Mouse (Mus musculus): ENCODE data around the gene Vmn1r176. TPM values are rescaled to one million over a fixed set of nuclear protein-coding genes. Genes with fewer than 3 reads are reported as not detected.

Vmn1r176 gene
- polyA plus RNA-seq (2012; rRNA removed): not detected in 2 replicates

DNA sequence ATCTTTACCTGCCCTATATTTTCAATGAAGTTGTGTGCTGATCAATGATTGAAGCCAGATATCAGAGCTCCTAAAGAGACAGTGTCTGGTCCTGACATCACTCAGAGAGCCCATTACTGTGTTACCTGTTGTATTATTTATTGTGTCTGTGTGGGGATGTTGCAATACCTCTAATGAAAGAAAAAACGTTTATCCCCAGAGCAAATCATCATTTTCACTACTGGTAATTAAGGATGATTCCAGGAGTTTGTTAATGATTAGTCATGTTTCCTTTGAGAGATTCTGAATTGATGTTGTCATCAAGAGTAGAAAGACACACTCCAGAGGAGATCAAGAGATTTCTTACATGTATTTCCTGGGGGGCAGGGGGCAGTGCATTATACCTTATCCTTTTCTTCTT, at the start of gene Vmn1r176:
Vmn1r176 (minus strand) TSS at position 101 of the 400 bp plus-strand sequence.

DNA sequence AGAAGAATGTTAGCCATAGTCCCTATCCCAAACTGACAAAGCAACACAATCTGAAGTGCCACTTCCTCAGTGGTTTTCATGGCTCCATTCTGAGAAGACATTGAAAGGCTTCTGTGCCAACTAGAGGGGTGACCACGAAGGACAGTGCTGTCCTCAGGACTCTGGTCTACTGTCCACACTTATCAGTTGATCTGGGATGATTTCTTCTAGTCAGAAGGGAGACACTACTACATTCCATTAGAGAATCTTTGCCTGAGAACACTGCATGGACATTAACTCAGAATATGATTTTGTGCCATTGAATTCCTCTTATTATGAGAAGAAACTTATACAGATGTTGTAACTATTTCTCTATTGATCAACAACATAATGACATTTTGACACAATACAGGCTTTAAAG, 29.2 kb upstream of the Vmn1r176 start, which contains the start of gene Vmn1r177:
Vmn1r177 (minus strand) TSS at position 101 of the 400 bp plus-strand sequence.

DNA sequence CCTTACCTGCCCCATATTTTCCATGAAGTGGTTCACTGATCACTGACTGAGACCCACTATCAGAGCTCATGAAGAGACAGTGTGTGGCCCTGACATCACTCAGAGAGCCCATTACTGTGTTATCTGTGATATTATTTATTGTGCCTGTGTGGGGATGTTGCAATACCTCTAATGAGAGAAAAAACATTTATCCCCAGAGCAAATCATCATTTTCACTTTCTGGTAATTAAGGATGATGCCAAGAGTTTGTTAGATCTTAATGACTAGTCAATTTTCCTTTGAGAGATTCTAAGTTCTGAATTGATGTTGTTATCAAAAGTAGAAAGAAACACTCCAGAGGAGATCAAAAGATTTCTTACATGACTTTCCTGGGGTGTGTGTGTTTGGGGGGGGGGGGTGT, 26.6 kb downstream of the Vmn1r176 start, which contains the start of gene Vmn1r175:
Vmn1r175 (minus strand) TSS at position 101 of the 400 bp plus-strand sequence.

Other genes with a start within 250 kb of the Vmn1r176 start
- gene Vmn1r170, start 231.2 kb downstream of the Vmn1r176 start, polyA plus RNA-seq (2012; rRNA removed): not detected in 2 replicates
- gene Vmn1r171, start 206.7 kb downstream of the Vmn1r176 start, polyA plus RNA-seq (2012; rRNA removed): not detected in 2 replicates
- gene Vmn1r172, start 179.1 kb downstream of the Vmn1r176 start, polyA plus RNA-seq (2012; rRNA removed): not detected in 2 replicates
- not detected in 2 replicates for gene Vmn1r173, start 136.7 kb downstream of the Vmn1r176 start, polyA plus RNA-seq (2012; rRNA removed)
- gene Vmn1r174, start 85.1 kb downstream of the Vmn1r176 start, polyA plus RNA-seq (2012; rRNA removed): not detected in 2 replicates
- gene Vmn1r175, start 26.7 kb downstream of the Vmn1r176 start, polyA plus RNA-seq (2012; rRNA removed): not detected in 2 replicates
- gene Vmn1r177, start 29.1 kb upstream of the Vmn1r176 start, polyA plus RNA-seq (2012; rRNA removed): not detected in 2 replicates
- gene Vmn1r178, start 54.6 kb upstream of the Vmn1r176 start, polyA plus RNA-seq (2012; rRNA removed): not detected in 2 replicates
- gene Vmn1r179, start 89.6 kb upstream of the Vmn1r176 start, polyA plus RNA-seq (2012; rRNA removed): not detected in 2 replicates
- not detected in 2 replicates for gene Vmn1r180, start 113.3 kb upstream of the Vmn1r176 start, polyA plus RNA-seq (2012; rRNA removed)
- gene Vmn1r181, start 137.2 kb upstream of the Vmn1r176 start, polyA plus RNA-seq (2012; rRNA removed): not detected in 2 replicates
- not detected in 2 replicates for gene V1rd19, start 164.3 kb upstream of the Vmn1r176 start, polyA plus RNA-seq (2012; rRNA removed)
- gene Vmn1r183, start 215.9 kb upstream of the Vmn1r176 start, polyA plus RNA-seq (2012; rRNA removed): not detected in 2 replicates
- 5.7 and 6.0 TPM in 2 replicates for gene Zfp180, start 244.6 kb upstream of the Vmn1r176 start, polyA plus RNA-seq (2012; rRNA removed)